Mouse (Mus musculus) ovary, postnatal 14 days (tissue): ENCODE measurements around the gene Rps6kb1.

Experiments
- DNase-seq: peaks from one replicate; pipeline ENCODE4 v3.0.0; 2022; ENCODE audit warnings: low spot score

Gene Rps6kb1

DNA sequence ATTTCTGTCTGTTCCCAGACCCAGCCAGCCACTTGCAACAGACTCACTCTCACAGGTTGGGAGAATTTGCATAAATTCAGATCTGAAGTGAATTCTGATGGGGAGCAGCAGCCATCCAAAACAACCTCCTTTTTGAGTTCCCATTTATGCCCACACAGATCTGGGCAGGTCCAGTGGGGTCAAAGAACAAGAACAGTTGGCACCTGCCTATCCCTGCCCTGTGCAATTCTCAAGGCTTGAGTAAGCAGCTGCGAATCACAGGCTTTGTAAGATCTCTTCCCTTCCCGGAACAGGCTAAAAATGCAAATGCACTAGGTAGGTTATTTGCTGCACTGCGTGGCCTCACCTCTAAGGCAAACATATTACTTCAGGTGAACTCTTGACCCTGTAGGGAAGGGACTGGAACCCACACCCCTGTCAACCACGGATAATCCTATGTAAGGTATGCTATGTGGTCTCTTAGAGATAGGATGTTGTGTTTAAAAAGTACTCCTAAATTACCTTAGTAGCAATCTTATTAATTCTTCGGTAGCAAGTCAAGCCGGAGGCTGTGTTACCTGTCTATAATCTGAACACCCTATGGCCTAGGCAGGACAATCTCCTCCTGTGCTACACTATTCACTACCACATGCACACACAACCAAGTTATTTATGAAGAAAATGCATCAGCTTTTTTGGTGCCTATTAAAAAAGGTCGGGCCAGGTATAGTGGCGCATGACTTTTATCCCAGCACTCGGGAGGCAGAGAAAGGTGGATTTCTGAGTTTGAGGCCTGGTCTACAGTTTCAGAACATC lies 35.9 kb upstream of the Rps6kb1 start:
- DNase-seq, result no peak

DNA sequence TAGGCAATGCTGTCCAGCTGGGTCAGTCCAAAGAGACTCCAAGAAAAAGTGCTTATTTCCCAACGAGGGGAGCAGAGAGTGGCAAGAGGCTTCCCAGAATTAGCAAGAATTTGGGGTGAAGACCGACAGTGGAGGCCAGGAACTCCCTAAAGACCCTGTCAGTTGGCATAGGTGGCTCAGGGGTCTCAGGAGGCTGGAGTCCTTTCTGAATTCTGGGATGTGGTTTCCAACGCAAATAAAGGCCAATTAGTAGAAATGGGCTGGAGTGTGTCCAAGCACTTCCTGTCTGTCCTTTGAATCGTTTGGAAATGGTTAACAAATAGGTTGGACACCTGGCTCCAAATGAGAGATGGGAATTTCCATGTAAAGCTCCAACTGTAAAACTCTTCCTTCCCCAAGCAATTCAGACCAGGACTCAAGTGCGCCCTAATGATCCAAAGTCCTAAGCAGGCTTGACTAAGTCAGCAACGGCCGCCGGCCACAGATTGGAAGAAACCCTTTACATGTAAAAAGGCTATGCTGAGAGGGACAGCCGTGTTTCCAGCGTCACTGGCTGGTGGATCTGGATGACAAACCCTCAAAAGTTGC lies 35.2 kb upstream of the Rps6kb1 start:
- DNase-seq, result no peak

DNA sequence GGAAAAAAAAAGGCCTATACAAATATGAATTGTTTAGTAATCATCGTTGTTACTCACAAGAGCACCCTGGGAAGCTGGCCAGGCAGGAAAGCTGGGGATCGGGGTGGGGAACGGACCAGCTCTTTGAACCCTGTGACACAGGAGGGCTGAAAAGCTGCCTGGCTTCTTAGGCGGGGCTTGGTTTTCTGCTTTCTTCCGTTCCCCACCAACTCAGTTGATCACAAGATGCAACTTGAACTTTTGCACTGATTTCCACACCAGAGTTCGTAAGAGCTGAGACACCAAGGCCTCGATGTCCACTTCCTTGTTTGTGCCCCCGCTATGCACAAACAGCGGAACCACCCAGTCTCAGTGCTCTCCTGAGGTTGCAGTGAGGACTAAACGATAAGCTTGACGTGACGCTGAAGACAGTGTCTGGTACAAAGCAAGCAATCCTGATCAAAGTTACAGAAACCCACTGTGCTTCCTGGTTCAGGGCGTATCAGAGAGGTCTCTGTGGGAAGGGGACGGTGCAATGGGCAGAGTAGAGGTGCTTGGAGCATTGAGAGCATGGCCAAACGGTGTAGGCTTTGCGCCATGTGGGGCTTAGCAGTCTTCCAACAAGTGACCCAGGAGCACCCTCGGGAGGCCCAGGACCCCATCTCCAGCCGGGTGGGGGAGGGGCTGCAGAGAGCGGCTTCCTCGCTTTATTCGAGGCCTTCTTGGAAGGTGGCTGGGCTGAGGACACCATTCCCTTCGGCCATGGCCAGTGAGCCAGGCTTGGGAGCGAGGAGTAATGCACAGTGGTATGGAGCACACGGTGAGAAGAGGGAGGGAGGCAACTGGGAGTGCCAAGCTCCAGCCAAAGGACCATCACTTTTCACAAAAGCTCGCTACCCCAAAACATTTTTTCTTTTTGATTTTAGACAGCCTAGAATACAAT lies 34.5 kb upstream of the Rps6kb1 start:
- DNase-seq, result no peak

DNA sequence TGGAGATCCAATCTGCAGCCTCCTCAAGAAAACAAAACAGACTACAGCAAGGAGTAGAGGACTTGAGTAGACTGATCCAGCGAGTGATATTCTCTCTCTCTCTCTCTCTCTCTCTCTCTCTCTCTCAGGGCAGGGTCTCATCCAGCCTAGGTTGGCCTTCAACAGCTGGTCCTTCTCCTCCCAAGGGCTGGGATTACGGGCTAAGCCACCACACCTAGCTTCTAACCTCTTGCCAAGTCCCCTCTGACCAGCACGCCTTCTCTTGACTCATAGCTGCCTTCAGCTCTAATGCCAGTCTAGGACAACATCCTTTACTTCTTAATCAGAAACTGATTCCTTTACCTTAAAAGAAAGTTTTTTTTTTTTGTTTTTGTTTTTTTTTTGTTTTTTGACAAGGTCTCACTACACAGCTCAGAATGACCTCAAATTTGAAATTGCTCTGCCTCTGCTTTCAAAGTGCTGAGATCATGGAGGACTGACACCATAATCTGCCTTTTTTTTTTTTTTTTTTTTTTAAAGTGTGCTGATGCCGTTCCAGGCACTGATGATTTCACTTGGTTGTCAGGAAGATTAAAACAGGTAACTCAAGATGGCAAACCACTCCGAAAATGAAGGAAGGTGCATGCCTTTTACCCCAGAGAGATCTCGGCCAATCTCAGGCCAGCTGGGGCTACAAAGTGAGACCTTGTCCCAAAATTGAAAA lies 33.7 kb upstream of the Rps6kb1 start:
- no peak for DNase-seq

DNA sequence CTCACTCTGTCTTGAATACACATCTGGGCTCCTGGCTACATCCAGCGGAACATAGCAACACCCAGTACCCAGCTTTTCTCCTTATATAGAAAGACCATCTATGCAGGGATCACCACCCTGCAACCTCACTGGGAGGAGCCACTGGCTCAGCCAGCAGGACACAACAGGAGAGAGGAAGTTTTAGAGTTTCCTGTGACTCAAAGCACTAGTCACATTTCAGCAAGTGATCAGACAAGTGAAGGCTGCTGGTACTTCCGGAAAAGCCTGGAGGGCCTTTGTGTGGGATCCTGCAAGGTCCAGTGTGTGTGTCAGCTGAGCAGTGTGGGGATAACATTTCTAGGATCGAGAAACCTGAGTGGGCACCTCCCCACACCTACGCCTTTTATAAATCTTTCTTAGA lies 32.6 kb upstream of the Rps6kb1 start:
- DNase-seq, result no peak

DNA sequence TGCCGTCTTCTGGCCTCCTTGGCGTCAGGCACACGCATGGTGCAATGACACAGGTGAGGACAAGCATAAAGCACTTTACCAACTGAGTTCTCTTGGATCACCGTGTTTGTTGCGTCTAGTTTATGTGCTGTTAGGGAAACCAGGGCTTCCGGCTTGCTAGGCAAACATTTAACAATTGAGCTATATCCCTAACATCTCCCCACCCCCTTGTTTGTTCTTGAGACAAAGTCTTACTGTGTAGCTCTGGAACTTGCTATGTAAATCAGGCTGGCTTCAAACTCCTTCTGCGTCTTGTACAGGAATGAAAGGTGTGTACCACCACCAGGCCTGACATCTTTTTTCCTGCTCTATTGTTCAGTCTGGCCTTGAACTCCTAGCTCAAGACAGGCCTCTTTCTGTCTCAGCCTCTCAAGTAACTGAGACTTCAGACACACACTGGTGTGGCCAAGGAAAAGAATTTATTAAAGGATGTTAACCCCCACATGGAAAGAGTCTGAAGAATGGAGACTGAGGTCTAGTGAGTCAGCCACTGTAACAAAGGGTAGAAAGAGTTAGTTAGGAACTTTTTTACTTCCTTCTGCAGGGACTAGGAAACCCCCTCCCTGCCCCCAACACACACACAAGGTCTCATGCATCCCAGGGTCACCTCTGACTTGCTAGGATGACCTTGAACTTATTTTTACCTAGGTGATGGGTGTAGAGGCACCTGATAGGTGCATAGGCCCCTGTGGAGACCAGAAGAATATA lies 31.2 kb upstream of the Rps6kb1 start:
- DNase-seq, result no peak

DNA sequence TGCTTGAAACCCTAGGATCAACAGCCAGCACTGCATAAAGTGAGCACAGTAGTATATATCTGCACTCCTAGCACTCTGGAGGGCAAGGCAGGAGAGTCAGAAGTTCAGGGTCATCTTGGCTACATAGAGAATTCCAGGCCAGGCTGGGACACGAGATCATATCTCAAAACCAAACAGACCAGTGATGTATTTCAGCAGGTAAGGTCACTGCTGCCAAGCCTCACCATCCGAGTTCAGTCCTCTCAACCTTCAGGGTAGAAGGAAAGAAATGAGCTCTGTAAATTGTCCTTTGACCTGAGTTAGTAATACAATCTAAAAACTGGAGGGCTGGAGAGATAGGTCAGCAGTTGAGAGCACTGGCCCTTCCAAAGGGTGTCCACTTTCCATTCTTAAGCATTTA lies 29.8 kb upstream of the Rps6kb1 start:
- no peak for DNase-seq

DNA sequence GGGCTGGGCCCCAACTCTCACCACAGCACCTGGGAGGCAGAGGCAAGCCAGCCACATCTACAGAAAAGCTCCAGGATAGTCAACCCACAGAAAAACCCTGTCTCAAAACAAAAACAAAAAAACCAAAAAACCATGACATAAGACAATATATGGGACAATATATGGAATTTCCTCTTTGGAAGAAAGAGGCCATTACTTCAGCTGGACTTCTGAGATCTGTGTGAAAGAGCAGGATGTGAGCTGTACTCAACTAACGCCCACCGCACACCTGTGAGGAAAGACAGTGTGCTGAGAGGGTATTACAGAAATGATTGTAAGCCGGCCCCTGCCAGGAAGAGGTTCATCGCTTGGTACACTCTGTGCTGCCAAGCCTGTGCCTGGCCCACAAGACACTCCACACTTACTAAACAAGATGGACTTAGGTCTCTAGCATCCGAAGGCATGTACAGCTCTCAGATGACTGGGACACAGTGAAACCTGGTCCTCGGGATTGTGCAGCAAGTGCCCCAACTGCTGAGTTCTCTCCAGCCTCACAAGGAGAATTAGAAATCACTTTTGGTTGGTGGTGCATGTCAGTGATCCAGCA lies 29.1 kb upstream of the Rps6kb1 start:
- no peak for DNase-seq

DNA sequence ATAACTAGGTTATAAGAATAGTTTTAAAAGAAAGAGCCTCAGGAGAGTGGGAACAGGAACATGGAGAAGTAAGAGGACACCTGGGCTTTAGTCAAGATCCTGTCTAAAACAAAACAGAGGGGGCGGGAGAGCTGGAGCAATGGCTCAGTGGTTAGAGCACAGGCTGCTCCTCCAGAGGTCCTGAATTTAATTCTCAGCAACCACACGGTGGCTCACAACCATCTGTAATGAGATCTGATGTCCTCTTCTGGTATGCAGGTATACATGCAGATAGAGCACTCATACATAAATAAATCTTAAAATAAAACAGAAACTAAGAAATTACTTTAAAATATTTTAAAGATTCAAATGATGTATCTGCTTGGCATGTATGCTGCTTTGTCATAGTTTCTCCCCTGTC lies 28.0 kb upstream of the Rps6kb1 start:
- DNase-seq, result no peak

DNA sequence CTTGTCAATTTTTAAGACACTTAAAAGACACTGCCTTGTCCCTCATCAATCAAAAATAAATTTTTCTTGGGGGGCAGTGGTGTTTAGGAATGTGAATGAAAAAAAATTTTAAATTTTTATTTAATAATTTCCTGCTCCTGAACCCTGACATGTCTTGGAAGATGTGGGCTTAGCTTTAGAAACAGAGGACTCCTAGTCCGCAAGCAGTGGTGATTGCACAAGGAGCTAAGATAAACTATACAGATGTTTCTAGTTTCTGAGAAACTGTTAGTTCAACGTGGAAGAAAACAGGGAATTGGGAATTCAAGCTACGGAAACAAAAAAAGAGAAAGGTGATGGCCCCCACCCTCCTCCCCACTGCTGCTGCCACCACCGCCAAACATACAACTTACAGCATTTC lies 27.3 kb upstream of the Rps6kb1 start:
- DNase-seq, result no peak

DNA sequence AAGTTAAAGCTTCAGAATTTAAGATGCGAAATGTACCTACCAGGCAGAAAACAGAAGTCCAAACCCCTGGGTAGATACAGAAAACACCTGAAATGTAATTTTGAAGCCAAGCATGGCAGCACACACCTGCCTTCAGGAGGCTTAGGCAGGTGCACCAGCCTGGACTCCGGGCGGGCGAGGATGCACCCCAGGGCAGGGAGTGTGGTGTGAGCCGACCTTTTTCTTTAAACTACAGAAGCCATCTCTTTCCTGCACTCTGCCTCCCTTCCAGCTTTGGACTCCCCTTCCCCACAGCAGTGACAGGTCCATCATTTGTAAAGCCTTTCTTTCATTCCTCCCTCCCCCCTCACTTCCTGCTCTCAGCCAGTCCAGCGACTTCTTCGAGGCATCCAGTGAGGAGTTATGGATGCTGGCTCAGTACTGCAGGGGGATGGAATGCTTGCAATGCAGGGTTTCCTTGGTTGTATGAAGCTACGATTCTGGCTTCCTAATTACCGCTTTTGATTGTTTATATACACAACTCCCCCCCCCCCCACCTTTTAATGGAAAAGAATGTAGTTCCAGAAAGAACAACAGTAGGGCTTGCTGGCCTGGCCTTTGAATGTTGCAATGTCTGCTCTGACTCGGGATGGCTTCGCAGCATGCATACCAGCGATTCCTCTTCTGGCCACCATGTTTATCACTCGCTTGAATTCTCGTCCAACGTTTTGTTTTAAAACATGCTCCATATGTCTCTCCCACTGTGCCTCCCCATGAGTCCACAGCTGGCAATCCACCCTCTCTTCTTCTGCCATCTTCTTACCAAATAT lies 26.6 kb upstream of the Rps6kb1 start:
- no peak for DNase-seq

DNA sequence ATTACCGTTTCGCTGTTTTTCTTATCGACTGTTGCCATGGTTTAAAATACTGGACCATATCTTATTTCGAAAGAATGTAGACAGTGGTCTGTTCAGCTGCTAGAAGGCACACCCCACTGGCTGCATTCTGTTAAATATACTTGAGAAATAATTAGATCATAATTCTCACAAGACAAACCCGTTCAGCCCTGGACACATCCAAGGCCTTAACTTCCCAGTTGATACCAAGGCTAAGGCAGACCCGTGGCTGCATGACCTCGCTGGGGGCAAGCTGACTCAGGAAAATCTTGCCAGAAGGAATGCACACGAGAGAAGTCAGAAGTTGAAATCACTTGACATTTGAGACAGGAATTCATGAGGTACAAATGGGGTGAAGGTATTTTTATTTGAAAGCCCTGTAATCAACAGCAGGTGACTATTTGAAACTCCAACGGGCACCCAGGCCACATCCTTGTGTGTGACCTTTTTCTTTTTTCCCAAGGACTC lies 25.7 kb upstream of the Rps6kb1 start:
- DNase-seq, result no peak

DNA sequence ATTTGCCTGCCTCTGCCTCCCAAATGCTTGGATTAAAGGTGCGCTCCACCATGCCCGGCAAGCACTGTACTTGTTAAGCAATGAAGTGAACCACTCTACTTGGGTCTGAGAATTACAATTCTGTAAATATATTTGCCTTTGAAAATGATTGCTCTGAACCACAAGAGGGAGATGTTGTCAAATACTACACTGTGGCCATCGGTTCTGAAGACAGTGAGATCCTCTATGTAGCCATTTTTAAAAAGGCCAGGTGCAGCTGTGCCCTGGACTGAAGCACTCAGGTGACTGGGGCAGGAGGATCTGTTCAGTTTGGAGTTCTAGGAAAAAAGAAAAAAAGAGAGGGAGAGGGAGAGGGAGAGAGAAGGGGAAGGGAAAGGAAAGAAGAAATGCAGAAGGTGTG lies 23.8 kb upstream of the Rps6kb1 start:
- no peak for DNase-seq

DNA sequence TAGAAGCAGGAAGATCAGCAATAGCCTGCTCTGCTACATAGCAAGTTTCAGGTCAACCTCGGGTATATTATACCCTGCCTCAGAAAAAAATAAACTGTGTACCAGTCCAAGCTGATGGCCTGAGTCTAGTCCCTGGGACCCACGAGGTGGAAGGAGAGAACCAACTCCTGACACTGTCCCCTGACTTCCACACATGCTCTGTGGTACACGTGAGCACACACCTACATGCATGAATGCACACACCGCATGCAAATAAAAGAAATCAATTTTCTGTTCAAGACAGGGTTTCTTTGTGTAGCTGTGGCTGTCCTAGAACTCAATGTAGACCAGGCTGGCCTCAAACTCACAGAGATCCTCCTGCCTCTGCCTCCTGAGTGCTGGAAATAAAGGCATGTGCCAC lies 13.7 kb upstream of the Rps6kb1 start:
- DNase-seq, result no peak

DNA sequence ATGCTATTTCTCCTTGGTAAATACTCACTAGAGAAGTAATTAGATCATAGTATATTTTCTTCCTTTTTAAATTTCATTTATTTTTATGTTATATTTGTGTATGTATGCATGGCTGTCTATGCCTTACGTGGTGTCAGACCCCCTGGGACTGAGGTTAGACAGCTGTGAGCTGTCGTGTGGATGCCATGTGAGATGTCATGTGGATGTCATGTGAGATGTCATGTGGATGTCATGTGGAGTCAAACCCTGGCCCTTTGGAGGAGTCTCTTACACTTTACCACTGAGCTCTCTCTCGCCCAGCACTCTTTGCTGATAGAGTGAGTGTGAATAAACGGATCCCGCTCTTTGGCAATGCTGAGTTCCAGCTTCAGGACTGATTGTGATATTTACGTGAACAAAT lies 8.9 kb upstream of the Rps6kb1 start:
- no peak for DNase-seq

DNA sequence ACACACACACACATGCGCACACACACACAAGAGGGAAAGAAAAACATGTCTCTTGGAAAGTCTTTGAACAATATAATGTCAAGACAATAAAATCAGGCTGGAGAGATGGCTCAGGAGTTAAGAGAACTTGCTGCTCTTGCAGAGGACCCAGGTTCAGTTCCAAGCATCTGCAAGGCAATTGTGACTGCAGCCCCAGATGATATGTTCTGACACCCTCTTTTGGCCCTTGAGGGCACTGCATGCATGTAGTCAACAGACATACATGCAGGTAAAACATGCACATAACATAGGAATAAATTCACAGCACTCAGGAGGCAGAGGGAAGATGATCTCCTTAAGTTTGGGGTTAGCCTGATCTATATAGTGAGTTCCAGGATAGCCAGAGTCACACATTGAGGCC lies 2.8 kb upstream of the Rps6kb1 start:
- no peak for DNase-seq

DNA sequence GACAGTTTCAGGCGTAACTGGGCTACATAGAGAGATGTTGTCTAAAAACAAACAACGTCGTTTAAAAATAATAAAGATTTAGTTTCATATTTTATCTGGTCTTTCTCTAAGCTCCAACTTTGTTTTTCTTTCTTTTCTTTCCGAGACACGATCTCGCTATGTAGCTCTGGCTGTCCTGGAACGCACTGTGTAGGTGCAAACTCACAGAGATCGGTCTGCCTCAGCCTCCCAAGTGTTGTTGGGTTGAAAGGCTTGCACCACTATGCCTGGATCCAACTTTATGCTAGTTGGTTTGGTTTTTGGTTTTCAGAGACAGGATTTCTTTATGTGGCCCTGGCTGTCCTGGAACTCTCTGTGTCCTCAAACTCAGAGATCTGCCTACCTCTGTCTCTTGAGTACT lies 951 bp upstream of the Rps6kb1 start:
- DNase-seq, result no peak

DNA sequence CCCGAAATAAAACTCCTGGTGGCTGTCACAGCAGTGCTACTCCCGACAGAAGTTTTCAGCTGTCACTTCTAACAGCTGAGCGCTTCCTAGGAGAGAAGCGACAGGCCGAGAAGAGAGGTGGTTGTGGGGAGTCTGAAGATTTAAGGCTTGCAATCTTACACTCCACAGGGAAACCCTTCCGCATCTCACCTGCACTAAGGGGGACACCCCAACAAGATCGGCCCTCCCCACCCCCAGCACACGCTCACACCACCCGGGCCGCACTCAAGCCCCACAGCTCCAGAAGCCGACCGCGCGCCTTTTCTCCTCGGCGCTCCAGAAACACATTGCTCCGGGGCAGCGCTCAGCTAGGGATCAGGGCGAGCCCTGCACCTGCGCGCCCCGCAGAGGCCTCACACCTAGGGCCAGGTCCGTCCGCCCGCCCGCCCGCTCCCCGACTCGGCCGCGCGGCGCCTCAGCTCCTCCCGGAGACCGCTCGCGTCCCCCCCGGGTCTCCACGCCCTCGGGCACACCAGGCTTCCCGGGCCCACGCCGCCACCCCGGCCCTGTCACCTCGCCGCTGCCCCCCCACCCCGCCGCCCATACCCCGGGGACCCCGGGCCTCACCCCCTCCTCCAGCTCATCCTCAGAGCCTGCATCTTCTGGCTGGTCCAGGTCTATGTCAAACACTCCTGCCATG lies 506 bp downstream of the Rps6kb1 start:
- no peak for DNase-seq

DNA sequence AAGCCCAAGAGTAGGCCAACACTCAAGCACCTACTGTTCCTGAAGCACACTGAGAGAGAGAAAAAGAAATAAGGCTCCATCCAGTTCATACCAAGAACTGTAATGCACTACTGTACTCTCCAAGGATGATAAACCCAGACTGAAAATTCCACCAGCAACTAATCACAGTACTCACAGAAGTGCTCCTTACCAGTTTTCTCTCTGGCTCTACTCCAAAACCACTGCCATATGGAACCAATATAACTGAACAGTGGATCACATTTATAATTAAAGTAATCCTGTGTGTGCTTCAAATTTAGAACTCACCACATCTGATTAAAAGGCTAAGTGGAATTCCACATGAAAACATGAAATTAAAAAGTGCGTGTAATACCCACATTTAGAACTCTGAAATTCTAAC lies 1.8 kb downstream of the Rps6kb1 start:
- no peak for DNase-seq

DNA sequence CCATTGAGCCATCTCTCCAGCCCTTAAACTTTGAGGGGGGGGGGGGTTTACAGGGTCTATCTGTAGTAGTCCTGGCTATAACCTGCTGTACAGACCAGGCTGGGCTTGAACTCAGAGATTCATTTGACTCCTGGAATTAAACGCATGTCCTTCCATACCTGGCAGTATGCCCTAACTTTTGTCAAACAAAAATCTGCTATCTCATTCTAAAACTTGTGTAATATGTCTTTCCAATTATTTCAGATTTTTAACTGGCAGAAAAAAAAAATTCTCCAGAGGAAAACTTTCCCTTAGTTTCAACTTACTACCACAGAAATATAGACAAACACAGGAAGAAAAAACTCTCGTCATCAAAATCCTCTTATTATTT lies 4.1 kb downstream of the Rps6kb1 start:
- no peak for DNase-seq
